Mouse (Mus musculus): ENCODE measurements around the gene Gm867. TPM values are rescaled to one million over a fixed set of nuclear protein-coding genes. Genes with fewer than 3 reads are reported as not detected.

The Gm867 gene
- polyA plus RNA-seq, 1 experiment from 2014 or later = not detected

DNA sequence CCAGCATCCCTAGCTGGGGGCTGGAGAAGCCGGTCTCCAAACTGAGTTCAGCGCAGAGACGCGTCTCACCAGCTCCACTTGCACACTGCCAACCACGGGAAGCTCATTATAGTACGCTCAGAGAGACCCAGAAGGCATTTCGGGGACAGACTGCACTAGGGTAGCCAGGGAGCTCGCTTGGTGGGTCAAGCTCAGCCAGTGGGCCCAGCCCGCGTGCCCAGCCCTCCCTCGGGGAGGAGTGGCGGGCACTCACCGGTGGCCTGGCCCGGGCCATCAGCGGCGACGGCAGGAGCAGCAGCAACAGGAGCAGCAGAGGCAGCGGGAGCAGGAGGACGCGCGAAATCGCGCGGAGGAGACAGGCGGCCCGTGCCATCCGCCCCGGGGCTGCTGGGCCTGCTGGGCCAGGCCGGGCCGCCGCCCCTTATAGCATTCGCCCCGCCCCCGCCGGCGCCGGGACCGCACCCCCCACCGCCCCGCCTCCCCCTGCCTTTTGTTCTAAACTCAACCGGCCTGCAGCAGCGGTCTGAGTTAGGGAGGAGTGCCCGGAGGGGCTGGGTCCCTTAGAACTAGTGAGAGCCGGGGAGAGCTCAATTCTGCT is 8.3 kb downstream of the Gm867 start:
- peaks cover 3% of the 10 kb centered on the region; the same call in 1 of the 2 replicates for H3K36me3 ChIP-seq (ENCODE audit: control insufficient read depth, insufficient read depth)
- WGBS = 6% methylated on average over 27 of the region's 44 CpGs
- no peaks in the 10 kb centered on the region for H3K9me3 ChIP-seq (ENCODE audit: control insufficient read depth)
- H3K4me2 ChIP-seq (replicated peaks; ENCODE audit: low read depth) = peak overlapping the region; percentile 87
- H3K27me3 ChIP-seq (replicated peaks; ENCODE audit: control insufficient read depth, insufficient read depth, low read length) = peaks cover 11% of the 10 kb centered on the region; the same call in 1 of the 2 replicates
- peak overlapping the region; percentile 57 for H3K9ac ChIP-seq (ENCODE audit: low read depth, low read length)
- ATAC-seq = peak; percentile 20; the same call in 1 of the 2 replicates
- TF ChIP-seq CTCF (IDR thresholded peaks at IDR 0.05; ENCODE audit: low read depth) = no peak
- no peak overlapping the region for H3K27ac ChIP-seq (ENCODE audit: low read depth, low read length)
- H3K4me1 ChIP-seq (replicated peaks; ENCODE audit: control insufficient read depth, insufficient read depth, low read length) = no peaks in the 10 kb centered on the region; the same call in 1 of the 2 replicates
- H3K4me3 ChIP-seq (ENCODE audit: low read depth, low read length) = peak overlapping the region; percentile 53

DNA sequence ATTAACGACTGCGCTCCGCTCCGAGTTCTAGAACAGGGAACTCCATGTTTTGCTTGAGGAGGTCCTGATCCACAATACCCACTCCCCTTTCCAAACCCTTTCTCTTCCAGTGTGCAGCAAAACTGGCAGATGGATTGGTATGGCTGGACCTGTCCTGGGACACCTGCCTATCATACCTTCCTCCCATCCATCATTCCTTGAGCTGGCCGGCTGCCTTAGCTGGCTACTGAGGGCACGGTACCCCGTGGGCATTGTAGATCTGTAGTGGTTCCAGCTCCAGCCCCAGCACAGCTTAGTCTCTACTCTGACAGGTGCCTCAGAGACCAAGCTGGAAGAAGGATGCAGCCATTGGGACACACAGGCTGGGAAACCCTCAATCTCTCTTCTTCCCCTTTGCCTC is 9.2 kb downstream of the Gm867 start:
- Histone ChIP-seq H3K9ac (ENCODE audit: low read depth, low read length) (no peak overlapping the region), H3K27me3 (replicated peaks; ENCODE audit: control insufficient read depth, insufficient read depth, low read length) (peaks cover 11% of the 10 kb centered on the region; the same call in 1 of the 2 replicates), H3K4me1 (replicated peaks; ENCODE audit: control insufficient read depth, insufficient read depth, low read length) (no peaks in the 10 kb centered on the region; the same call in 1 of the 2 replicates), H3K36me3 (ENCODE audit: control insufficient read depth, insufficient read depth) (peaks cover 6% of the 10 kb centered on the region; the same call in 1 of the 2 replicates), H3K9me3 (ENCODE audit: control insufficient read depth) (no peaks in the 10 kb centered on the region), H3K27ac (ENCODE audit: low read depth, low read length) (no peak overlapping the region), H3K4me2 (replicated peaks; ENCODE audit: low read depth) (peak overlapping the region; percentile 87), H3K4me3 (ENCODE audit: low read depth, low read length) (peak overlapping the region; percentile 53; the same call in 1 of the 2 replicates)
- no peak for ATAC-seq
- WGBS = 20% methylated on average over 7 of the region's 7 CpGs
- no peak for TF ChIP-seq CTCF (IDR thresholded peaks at IDR 0.05; ENCODE audit: low read depth)

DNA sequence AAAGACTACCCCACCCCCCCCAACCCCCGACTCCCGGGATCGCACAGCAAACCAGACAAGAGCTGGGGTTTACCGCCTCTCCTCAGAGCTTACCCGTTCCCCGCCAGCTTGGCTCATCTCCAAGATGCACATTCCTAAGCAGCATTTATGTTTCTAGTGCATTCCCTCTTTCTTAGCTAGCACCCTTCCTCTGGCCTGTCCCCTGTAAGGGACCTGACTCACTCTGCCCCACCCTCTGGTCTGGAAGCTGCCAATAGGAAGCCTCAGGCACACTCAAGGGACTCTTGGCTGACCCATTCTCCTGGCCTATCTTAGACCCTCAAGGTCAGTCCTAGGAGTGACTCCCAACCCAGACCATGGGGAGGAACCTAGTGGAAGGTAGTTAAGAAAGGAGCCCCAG is 10.2 kb downstream of the Gm867 start:
- Histone ChIP-seq H3K9ac (ENCODE audit: low read depth, low read length) (no peak overlapping the region), H3K9me3 (ENCODE audit: control insufficient read depth) (no peaks in the 10 kb centered on the region), H3K4me1 (replicated peaks; ENCODE audit: control insufficient read depth, insufficient read depth, low read length) (no peaks in the 10 kb centered on the region; the same call in 1 of the 2 replicates), H3K36me3 (ENCODE audit: control insufficient read depth, insufficient read depth) (peaks cover 13% of the 10 kb centered on the region; the same call in 1 of the 2 replicates), H3K27me3 (replicated peaks; ENCODE audit: control insufficient read depth, insufficient read depth, low read length) (peaks cover 11% of the 10 kb centered on the region; the same call in 1 of the 2 replicates), H3K4me3 (ENCODE audit: low read depth, low read length) (no peak overlapping the region), H3K4me2 (replicated peaks; ENCODE audit: low read depth) (peak overlapping the region; percentile 21; the same call in 1 of the 2 replicates), H3K27ac (ENCODE audit: low read depth, low read length) (no peak overlapping the region)
- no peak for ATAC-seq
- WGBS = 21% methylated on average over 6 of the region's 6 CpGs
- TF ChIP-seq CTCF (IDR thresholded peaks at IDR 0.05; ENCODE audit: low read depth) = no peak

DNA sequence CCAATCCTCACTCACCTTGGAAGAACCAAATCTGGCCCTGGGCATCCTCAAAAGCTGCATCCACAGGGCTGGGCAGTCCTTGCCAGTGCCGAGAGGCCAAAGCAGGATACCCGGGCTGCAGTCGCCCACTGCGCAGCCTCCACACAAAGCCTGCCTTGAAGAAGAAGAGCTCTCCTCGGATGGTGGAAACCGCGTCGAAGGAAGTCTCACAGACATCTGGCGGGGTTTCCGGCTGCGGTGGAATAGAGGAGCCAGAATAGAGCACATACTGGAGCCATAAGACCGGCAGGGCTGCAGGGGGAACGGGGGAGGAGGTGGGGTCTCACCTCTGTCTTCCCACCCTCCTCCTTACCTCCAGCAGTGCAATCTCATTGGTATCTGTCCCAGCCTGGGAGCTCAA is 14.1 kb downstream of the Gm867 start:
- 0 out of 2 replicates have a peak, but pooled peaks cover 3% of the 10 kb centered on the region for H3K4me1 ChIP-seq (replicated peaks; ENCODE audit: control insufficient read depth, insufficient read depth, low read length)
- H3K4me2 ChIP-seq (replicated peaks; ENCODE audit: low read depth) = no peak overlapping the region
- ATAC-seq = no peak
- H3K36me3 ChIP-seq (ENCODE audit: control insufficient read depth, insufficient read depth) = peaks cover 25% of the 10 kb centered on the region; the same call in 1 of the 2 replicates
- H3K27ac ChIP-seq (ENCODE audit: low read depth, low read length) = no peak overlapping the region
- H3K4me3 ChIP-seq (ENCODE audit: low read depth, low read length) = no peak overlapping the region
- peaks cover 3% of the 10 kb centered on the region; the same call in 1 of the 2 replicates for H3K27me3 ChIP-seq (replicated peaks; ENCODE audit: control insufficient read depth, insufficient read depth, low read length)
- H3K9ac ChIP-seq (ENCODE audit: low read depth, low read length) = no peak overlapping the region
- no peak for TF ChIP-seq CTCF (IDR thresholded peaks at IDR 0.05; ENCODE audit: low read depth)
- no peaks in the 10 kb centered on the region for H3K9me3 ChIP-seq (ENCODE audit: control insufficient read depth)
- 77% methylated on average over 13 of the region's 13 CpGs for WGBS

DNA sequence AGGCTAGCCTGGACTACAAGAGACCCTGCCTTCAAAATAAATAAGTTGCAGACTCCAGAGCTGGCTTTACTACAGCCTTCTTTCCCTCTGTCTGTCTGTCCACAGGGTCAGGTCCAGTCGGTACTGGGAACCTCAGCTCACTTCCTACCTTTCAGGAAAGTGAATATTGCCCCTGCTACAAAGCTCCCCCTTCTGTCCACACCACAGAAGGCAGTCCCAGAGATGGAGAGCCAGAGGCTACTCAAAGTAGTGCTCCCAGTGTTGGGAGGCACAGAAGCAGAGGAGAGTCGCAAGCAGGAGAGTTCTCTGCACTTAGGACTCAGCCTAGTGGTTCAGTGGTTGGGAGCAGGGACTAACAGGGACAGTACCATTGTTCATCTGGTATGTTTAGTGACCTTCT is 16.1 kb downstream of the Gm867 start:
- Histone ChIP-seq H3K4me2 (replicated peaks; ENCODE audit: low read depth) (no peak overlapping the region), H3K9ac (ENCODE audit: low read depth, low read length) (no peak overlapping the region), H3K36me3 (ENCODE audit: control insufficient read depth, insufficient read depth) (peaks cover 25% of the 10 kb centered on the region; the same call in 1 of the 2 replicates), H3K4me1 (replicated peaks; ENCODE audit: control insufficient read depth, insufficient read depth, low read length) (0 out of 2 replicates have a peak, but pooled peaks cover 3% of the 10 kb centered on the region), H3K4me3 (ENCODE audit: low read depth, low read length) (no peak overlapping the region), H3K27ac (ENCODE audit: low read depth, low read length) (no peak overlapping the region), H3K9me3 (ENCODE audit: control insufficient read depth) (no peaks in the 10 kb centered on the region), H3K27me3 (replicated peaks; ENCODE audit: control insufficient read depth, insufficient read depth, low read length) (no peaks in the 10 kb centered on the region)
- no peak for ATAC-seq
- TF ChIP-seq CTCF (IDR thresholded peaks at IDR 0.05; ENCODE audit: low read depth) = peak; percentile 54
- WGBS = 70% methylated on average over 2 of the region's 2 CpGs

DNA sequence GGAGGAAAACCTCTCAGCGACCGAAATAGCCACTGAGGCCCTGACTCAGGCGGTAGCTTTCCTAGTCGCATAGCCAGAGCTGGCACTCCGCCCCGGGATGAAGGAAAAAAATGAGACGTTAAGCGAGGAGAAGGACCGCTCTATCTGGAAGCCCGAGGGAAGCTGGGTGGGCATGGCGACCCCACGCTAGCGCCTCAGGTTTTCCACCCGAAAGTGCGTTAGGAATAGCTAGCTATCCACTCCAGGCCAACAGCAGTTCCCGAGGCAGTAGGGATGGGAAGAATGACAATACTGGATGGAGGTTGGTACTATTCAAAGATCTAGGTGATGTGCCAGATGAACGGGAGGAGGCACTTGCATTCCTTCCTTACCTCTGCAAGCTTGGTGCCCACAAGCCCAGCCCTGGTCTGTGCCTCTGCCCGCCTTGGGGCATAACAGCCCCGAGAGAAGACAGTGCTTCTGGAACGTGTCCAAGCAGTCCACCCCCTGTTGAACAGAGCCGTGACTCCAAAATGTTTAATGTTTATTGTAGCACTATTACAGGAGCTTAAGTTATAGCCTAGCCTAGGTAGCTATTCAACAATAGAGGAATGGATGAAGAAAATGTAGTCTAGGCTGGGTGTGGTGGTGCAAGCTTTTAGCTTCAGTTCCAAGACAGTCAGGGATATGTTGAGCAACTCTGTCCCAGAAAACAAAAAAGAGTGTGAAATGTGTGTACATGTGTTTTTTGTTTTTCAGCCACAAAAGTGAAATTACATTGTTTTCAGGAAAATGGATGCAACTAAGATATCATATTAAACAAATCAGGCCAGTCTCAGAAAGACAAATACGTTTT is 18.5 kb downstream of the Gm867 start:
- peak overlapping the region; percentile 88; the same call in 1 of the 2 replicates for H3K27ac ChIP-seq (ENCODE audit: low read depth, low read length)
- TF ChIP-seq CTCF (IDR thresholded peaks at IDR 0.05; ENCODE audit: low read depth) = no peak
- H3K4me3 ChIP-seq (ENCODE audit: low read depth, low read length) = peak overlapping the region; percentile 100
- H3K4me2 ChIP-seq (replicated peaks; ENCODE audit: low read depth) = peak overlapping the region; percentile 82
- H3K27me3 ChIP-seq (replicated peaks; ENCODE audit: control insufficient read depth, insufficient read depth, low read length) = no peaks in the 10 kb centered on the region
- H3K9ac ChIP-seq (ENCODE audit: low read depth, low read length) = peak overlapping the region; percentile 86
- ATAC-seq = no peak
- 0 out of 2 replicates have a peak, but pooled peaks cover 3% of the 10 kb centered on the region for H3K4me1 ChIP-seq (replicated peaks; ENCODE audit: control insufficient read depth, insufficient read depth, low read length)
- peaks cover 24% of the 10 kb centered on the region for H3K36me3 ChIP-seq (ENCODE audit: control insufficient read depth, insufficient read depth)
- 5% methylated on average over 22 of the region's 22 CpGs for WGBS
- H3K9me3 ChIP-seq (ENCODE audit: control insufficient read depth) = no peaks in the 10 kb centered on the region

All from intestine, postnatal 0 days (tissue).